Mouse (Mus musculus): ENCODE results near the gene Plekhg5.

Gene Plekhg5

DNA sequence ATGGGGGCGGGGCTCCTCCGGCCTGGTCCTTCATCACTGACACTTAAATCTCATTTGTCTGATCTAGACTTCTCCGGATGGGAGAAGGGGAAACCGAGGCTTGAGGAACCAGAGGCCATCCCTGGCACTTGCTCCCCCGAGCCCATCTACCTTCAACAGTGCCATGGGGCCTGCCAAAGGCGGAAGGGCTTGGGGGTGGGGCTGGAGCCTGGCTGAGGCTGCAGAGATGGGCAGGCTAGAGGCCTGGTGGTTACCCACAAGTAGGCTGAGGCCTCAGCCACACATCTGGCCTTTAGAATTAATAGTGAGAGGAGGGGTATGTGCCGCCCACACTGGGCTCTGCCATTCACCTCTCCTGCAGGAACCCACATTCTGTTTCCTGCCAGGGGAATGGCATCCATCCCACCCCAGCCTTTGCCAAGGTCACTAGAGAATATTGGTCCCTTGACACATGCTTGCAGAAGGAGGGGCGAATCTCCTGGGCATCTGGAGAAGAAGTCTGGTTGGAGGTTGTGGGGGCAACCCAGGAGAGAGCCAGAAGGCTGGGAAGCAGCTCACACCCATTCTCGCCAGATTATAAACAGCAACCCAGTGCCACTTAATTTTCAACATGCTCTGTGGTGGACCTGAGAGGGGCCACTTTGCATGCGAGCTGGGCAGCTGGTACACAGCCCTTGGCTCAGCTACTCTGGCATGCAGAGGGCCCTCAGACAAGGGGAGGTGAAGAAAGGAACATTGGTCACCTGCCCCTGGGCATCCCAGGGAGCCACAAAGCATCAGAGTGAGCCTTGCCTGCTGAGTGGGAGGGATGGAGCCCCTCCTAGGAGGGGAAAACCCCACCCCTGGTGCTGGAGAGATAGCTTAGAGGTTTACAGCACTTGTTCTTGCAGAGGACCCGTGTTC is 1.6 kb upstream of the Plekhg5 start:
- DNase-seq, result no peak

DNA sequence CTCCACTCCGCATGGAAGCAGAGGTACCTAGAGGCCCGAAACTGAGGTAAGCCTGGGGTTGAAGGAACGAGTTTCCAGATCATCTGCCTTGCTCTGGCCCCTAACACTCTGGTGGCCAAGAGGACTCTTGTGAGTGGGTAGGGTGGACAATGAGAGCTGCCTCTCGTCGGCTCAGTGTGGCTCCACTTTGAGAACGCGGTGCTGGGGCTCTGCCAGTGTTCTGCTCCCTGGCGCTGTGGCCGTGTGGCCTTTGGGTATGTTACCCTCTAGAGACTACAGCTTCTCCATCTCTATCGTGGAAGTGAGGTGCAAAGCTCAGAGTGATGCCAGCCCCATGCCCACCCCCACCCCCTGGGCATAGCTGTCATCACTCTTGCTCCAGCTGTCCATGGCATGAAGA is 357 bp downstream of the Plekhg5 start:
- no peak for DNase-seq

DNA sequence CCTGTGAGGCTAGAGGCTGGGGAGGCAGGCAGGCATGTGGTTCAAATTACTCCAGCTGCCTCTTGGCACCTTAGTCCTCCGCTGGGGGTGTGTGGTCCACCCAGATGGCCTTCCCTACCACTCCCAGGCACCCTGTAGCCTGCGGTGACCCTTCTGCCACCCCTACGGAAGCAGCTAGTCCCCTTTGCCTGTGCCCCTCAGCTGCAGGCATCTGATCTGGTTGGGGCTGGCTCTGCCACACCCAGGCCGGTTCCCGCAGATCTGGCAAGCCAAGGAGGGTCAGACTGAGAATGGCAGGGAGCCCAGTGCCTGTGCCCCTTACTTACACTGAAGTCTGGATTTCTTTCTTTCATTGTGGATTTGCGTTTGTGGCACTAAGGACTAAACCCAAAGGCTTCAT is 1.4 kb downstream of the Plekhg5 start:
- DNase-seq, result no peak

DNA sequence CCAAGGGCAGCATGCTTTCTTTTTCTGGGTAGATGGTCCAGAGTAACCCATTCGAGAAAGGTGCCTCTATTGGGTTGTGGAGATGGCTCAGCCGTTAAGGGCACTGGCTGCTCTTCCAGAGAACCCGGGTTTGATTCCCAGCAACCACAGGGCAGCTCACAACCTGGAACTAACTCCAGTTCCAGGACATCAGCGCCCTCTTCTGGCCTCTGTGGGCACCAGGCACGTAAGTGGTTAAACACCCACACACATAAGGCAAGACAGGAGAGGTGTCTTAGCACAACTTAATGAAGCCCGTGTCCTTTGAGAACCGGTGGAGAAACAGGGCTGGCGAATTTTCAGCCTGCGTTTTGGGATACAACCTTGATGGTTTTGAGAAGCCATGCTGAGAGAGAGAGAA is 2.2 kb downstream of the Plekhg5 start:
- DNase-seq, result no peak

DNA sequence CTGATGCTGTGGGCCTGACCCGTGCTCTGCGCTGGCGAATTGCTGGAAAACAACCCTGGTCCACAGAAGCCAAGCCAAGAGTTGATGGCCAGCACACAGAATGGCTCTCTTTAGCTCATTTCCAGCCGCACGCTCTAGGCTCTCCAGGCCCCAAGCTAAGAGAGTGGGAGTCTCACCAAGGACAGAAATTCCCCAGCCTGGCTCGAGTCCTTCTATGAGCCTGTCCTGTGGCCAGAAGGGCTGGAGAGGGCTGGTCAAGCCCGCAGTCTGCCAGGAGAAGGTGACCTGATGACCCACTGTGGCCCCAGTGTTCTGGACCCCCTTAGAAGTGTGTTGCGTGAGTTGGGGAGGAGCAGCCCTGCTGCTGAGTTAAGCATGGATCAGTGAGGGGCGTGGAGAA is 4.9 kb downstream of the Plekhg5 start:
- no peak for DNase-seq

DNA sequence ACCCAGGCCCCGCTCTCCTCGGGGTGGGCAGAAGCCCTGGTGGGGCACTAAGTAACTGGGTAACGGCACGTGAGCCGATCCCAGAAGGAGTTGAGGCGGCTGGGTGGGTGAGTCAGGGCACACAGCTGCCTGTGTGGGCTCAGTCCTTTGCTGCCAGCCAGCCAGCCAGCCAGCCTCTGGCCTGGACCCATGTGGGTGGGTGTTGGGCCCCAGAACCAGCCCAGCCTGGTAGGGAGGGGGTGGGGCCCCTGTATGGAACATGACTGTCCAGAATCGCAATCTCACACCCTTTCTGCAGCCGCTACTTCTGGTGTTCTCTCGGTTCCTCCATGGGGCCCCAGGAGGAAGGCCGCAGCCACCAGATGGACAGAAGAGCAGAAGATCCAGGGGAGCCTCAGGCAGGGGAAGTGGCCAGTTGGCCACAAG is 5.8 kb downstream of the Plekhg5 start:
- no peak for DNase-seq

DNA sequence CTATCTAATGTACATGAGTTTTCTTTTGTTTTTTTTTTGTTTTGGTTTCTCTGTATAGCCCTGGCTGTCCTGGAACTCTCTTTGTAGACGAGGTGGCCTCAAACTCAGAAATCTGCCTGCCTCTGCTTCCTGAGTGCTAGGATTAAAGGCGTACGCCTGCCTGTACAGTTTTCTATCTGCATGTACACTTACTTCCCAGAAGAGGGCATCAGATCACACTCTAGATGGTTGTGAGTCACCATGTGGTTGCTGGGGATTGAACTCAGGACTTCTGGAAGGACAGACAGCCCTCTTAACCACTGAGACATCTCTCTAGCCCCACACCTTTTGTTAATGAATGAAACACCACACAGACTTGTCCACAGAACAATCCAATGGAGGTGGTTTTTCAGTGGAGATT is 7.0 kb downstream of the Plekhg5 start:
- no peak for DNase-seq

DNA sequence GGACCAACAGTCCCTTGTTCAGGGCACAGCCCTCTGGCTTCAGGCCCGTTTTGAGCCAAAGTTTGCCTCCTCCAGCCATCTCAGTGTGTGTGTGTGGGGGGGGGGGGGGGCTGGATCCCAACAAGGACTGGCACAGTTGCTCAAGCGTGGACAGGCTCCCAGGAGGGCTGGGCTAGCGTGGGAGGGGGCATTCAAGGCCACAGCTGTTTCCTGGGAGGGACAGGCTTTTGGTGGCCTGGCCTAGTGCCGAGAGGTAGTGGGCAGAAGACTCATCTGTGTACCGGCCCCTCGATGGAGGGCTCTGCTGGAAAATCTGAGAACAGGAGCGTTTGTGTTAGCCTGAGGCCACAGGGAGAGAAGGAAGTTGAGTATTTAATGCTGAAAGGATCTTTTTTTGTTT is 7.6 kb downstream of the Plekhg5 start:
- DNase-seq, result no peak

DNA sequence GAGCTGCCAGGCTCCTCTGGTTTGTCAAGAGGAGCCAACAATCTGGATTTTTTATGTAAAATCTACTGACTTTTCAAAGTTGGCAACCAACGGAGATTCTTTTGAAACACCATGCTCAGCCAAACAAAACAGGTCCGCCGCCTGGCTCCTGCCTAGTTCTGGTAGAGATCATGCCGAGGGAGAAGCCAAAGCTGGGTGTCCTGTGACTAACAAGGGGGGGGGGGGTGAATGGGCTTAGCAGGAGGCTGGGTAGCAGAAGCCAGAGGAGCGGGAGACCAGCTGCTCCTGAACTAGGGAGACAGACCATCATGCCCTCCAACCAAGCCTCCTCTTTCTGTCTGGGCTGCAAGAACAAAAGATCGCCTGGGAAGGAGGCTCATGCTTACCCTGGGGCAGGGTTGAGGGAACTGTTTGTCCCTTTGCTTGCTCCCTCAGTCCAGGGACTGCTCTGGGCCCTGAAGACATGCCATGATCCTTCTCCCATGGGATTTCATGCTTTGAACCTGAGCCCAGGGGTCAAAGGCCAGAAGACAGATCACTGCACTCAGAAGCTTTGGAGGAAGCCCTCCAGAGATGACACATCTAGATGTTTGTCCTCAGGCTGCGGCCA is 11.4 kb downstream of the Plekhg5 start:
- DNase-seq, result no peak

DNA sequence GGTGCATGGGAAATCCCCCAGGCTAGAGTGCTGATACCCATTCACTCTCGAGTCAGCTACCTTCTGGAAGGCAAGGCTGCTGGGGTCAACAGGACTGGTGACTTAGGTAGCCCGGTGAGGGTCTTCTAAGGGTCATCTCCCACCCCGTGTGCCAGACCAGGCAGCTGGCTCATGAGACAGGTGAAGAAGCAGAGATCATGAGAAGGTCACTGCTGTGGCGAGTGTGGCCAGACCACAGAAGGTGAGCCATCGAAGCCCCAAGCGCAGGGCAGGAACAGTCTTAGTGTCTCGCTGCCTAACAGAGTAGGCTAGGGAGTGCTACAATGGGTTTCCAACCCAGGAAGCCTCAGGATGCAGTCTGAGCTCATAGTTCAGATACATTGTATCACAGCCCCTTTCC is 12.3 kb downstream of the Plekhg5 start:
- DNase-seq, result no peak

DNA sequence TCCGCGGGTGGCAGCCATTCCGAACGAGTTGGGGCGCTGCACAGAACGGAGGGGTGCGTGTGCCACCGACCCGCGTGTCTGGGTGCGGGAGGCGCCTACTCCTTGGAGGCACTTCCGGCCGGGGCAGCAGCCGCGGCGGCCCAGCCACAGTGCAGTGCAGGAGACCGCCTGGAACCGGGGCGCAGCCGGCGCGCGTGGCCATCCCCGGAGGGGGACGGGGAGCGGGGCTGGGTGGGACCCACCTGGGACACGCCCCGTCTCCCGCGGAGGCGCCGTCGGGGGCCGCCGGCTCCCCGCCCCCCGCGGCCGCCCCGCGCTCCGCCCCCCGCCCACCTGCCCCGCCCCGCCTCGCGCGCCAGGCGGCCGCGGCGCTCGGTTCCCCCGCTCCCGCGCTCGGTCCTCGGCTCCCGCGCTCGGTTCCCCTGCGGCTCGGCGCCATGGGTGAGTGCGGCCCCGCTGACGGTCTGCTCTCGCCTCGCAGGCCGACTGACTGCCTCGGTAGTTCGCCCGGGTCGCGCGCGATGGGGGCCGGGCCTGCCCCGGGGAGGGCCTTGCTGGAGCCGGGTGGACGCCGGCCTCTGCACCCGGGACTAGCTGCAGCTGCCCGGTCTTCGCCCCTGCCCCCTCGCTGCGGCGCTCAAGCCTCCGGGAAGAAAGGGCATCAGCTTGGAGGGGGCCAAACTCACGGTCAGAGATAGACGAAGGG is 14.4 kb downstream of the Plekhg5 start:
- DNase-seq, result peak; percentile 62

DNA sequence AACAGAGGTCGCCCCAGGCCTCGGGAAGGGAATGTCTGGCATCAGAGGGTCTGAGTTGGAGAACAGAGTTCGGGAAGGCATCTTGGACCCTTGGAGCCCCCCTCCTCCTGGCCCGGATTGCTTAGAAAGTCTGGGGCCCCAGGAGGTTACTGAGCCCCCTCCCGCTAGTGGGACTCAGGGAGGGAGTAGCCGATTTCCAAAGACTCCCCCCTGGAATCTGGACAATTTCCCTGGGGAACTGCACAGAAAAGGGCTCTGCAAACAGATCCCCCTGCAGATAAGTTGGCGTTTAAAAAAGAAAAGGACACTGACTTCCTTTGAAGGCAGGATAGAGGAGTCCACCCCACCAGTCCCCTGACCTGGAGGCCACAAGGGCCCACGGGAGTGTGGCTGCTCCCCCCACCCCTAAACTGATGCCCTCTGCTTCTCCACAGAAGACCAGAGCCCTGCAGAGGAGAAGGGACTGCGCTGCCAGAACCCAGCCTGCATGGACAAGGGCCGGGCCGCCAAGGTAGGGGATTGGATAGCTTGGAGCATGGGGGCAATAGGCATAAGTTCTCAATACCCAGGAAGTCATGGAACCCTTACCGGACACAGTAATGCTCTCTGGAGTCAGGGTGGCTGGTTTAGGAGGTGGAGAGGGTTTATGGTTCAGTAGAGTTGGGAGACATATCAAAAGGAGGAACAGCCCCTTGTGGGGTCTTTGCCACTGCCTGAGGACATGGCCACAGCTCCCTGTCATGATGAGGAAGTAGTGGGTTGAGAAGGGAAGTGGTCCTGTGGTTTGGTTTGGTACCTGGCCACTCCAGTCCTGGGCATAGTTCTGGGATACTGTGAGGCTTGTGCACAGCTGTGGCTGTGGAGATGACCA is 15.1 kb downstream of the Plekhg5 start:
- no peak for DNase-seq

DNA sequence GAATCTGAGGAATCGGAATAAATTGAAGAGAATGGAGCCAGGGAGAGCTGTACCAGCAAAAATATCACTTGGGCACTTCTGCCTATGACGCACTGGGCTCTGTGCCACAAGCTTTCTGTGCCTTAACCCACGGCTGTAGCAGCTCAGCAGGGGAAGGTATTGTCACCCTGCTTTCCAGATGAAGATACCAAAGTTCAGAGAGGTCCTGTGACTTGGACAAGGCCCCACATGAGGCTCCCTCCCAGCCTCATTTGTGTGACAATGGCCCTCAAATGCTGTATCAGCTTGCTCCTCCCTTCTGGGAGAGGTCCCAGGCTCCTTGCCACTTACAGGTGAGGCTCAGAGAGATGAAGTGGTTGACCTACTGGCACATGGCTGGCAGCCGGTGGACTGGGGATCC is 15.8 kb downstream of the Plekhg5 start:
- DNase-seq, result no peak

DNA sequence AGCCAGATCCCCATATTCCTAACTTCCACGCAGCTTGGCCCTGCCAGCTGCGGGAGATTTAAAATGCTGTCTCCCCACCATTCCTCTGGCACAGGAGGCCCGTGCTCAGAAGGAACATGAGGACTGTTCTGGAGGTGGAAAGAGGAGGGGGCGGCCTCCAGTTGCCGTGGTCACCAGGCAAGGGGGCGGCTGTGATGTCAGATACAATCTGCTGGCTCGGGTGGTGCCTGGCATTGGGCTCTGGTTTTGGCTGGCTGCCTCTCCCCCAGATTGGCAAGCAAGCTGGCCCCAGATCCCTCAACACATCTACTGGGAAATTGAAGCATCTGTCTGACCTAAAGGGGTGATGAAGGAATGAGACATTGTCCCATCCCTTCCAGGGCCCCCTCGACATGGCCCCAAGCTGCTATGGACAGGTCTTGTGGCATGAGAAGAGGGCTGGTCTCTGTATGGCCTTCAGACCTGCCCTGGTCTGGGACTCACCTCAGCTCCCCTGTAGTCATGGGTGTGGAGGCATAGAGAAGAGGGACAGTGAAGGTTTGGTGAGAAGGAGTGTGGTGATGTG is 16.3 kb downstream of the Plekhg5 start:
- DNase-seq, result no peak

DNA sequence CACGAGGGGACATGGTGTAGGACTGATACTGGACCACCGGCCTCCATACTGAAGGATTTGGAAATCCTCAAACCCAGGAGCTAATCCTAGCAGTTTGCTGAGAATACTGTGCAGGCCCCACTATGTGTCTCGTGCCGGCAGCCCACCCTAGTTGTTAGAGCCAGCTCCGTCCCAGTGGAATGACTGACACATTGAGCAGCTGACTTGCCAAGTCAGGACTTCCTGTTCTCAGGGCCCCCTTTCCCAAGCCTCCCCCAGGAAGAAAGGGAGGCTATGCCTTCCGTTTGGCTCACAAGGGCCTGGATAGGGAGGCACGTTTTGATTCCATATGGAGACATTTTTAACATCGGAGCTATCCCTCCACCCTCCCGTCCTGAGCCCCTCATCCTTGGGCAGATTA is 17.9 kb downstream of the Plekhg5 start:
- DNase-seq, result no peak

DNA sequence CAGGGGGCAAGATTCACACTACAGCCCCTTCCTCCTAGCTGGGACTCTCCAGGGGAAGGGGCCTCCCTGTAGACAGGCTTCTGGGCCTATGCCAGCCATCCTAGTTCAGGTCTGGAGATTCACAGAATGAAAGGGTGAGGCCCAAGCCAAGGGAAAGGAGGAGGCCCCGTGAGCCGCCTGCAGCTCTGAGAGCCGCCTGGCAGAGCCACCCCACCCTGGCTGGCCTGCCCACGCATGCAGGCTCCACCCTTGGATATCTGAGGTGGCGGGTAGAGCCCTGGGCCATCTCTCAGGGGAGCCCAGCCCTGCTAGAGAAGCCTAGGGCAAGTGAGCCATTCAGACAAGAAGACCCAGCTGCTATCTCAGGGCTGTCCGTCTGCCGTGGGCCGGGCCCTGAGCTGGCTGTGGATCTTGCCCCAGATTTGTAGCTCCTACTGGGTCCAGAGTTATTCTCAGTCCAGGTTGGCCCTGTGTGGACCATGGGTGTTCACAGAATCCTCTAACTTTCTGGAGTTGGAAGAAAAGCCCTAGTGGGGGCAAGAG is 20.5 kb downstream of the Plekhg5 start:
- no peak for DNase-seq

DNA sequence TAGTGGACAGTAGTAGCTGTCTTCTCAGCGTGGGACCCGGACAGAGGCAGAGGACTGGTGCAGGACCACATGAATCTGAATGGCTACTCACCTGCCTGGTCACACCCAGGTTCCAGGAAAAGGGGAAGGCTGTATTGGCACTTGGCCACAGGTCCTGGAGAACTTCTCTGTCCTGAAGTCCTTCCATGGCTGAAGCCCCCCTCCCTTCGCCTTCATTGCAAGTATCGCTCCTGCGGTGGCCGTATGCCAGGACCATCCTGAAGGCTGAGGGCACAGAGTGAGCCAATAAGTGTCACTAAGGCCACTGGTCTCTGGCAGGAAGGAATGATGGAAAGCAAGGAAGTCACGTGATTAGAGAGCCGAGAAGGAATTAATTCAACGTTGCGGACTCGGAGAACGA is 21.9 kb downstream of the Plekhg5 start:
- no peak for DNase-seq

DNA sequence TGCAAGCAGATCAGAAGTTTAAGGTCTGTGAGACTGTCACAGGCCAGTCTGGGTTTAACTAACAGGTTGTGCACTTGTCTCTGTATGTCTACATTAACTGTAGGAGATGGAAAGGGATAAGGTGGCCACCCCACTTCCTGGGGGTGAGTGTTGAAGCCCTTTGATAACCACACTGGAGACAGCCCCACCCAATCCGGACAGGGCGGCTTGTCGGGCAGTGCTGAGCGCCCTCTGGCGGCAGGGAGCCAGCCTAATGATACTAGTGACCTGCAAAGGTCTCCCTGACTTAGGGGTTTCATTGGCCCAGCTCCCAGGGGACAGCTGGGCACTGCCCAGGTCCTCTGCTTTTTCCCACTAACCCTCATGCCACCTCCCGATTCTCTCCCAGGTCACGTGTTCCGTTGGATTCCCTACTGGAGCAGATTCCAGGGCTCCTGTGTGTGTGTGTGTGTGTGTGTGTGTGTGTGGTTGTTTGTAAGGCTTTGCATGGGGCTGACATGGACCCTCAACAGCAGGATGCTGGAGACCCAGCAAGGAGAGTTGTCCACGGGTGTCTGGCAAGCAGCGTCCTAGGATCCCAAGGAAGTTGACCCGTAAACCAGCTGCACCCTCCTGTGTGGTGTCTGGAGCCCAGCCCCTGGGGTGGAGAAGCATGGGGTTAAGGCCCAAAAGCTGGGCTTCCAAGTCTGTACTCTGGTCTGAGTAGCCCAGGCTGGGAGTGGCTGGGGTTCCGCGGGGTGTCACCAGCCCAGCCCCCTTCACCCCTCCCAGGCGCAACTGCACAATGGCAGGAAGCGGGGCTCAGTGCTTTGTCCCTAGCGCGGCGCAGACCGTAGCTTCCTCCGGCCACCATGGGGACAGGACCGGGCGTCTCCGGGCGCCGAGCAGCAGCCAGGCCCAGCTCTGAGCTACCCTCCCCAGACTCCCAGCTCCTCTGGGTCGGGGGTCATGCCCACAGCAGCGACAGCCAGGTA is 23.9 kb downstream of the Plekhg5 start:
- peak; percentile 90 for DNase-seq

DNA sequence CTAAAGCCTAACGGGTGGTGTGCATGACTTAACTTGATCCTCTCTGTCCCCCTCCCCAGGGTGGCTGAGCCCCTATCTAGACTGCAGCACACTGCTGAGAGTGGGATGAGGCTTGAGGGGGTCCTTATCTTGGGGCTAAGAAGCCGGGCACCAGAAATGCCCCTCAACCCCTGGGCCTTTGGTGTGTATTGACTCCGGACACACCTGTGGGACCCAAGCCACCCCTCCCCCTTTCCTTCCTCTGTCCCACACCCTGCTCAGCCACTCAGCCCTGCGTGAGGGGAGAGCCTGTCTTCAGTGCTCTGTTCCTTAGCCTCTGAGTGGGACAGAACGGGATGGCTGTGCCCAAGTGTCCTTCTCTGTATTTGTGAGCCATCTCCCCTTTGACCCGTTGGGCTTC is 24.6 kb downstream of the Plekhg5 start:
- no peak for DNase-seq

DNA sequence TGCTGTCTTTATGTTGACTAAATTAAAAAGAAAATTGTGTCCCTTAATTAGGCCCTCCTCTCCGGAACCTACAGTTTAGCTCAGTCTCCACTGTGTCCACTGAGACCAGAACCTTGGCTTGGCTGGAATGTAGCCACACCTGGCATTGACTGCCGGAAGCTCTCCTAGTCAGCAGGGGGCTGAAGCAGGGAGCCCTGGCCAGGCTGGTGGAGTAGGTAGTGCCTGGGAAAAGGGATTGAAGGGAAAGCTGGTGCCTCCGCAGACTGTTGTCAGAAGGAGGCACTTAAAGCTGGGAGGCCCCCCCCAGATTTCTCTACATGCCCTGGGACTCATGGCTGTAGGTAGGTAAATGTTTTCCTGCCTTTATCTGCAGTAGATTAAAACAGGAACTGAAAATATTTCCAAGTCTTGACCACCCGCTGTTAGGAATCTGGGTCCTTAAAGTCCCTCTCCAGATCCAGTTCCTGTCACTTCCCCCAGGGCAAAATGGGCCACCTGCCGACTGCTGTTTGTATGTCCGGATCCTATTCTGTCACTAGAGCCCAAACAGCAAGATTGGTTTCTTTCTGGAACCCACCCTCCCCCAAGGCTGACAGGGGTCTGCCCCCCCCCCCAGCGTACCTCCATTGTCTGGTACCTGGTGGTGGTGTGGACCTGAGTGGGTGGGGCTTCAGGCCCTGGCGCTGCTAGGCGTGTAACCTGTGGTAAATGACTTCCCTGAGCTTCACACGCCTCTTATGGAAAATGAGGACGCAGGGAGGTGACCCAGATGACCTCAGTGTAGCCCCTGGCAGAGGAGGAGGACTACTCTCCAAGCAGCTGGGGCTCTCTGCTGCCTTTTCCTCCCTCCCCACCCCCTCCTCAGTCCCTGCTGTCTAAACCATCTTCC is 25.9 kb downstream of the Plekhg5 start:
- peak; percentile 50 for DNase-seq
